Mouse (Mus musculus) urinary bladder, postnatal 14 days (tissue): ENCODE results near the gene Tchhl1.

ENCODE experiments used
- DNase-seq: peaks from one replicate; pipeline ENCODE4 v3.0.0; 2021; ENCODE audit warnings: low spot score

The Tchhl1 gene

GRCm38 (mm10) chr3:93504536-93505189, 36.1 kb downstream of the Tchhl1 start:
- DNase-seq, result no peak

GRCm38 (mm10) chr3:93505960-93506863, 37.7 kb downstream of the Tchhl1 start:
- peak; percentile 84 for DNase-seq

- peak; percentile 70 for DNase-seq
Measured at GRCm38 (mm10) chr3:93506881-93507325, 38.3 kb downstream of the Tchhl1 start.

- DNase-seq, result no peak
Measured at GRCm38 (mm10) chr3:93509301-93509700, 40.7 kb downstream of the Tchhl1 start.

- no peak for DNase-seq
Measured at GRCm38 (mm10) chr3:93511036-93511435, 42.5 kb downstream of the Tchhl1 start.

- no peak for DNase-seq
Measured at GRCm38 (mm10) chr3:93511801-93512200, 43.2 kb downstream of the Tchhl1 start.

- no peak for DNase-seq
Measured at GRCm38 (mm10) chr3:93512386-93513101, 44.0 kb downstream of the Tchhl1 start.

GRCm38 (mm10) chr3:93514628-93515027, 46.1 kb downstream of the Tchhl1 start:
- no peak for DNase-seq

- no peak for DNase-seq
Measured at GRCm38 (mm10) chr3:93517343-93517742, 48.8 kb downstream of the Tchhl1 start.

- no peak for DNase-seq
Measured at GRCm38 (mm10) chr3:93519856-93520329, 51.3 kb downstream of the Tchhl1 start.

- DNase-seq, result peak; percentile 78
Measured at GRCm38 (mm10) chr3:93520330-93521193, 52.0 kb downstream of the Tchhl1 start, which contains the start of gene S100a11. S100a11 (plus strand) TSS chr3:93520488.
